Comparison of ENCODE assay signal across 16 mouse cellular contexts in genomic region chr1:24226941-24227711, GRCm38 (mm10). TPM values are rescaled to one million over a fixed set of nuclear protein-coding genes. Genes with fewer than 3 reads are reported as not detected.
A peak's percentile ranks its signal among the peaks of the same experiment; 100 is the strongest.
DNase-seq lines count a peak whose midpoint lies in the region; ATAC-seq and TF ChIP-seq lines count a peak whose summit lies in the region.
"Had no signal": no experiment of that assay in that cellular context is flagged by ENCODE, and none has a peak within 500 bp of the region (broad histone marks: within the 10 kb centered on the region; RNA-seq: fewer than 3 reads in every experiment).

No protein-coding gene starts in this region.

- peaks cover 30% of the 10 kb centered on the region for H3K4me1 ChIP-seq in limb, embryonic 12.5 days (replicated peaks)
- peaks cover 5% of the 10 kb centered on the region for H3K4me1 ChIP-seq in intestine, embryonic 15.5 days (replicated peaks)

- H3K9me3 ChIP-seq in limb, embryonic 12.5 days: no peaks in the 10 kb centered on the region
- H3K9me3 ChIP-seq in intestine, embryonic 15.5 days: no peaks in the 10 kb centered on the region
- H3K9me3 ChIP-seq: embryonic facial prominence, embryonic 13.5 days; midbrain, embryonic 15.5 days had no signal

- peak; percentile 26; the same call in 1 of the 2 replicates for ATAC-seq in cerebellum, adult (ENCODE audit: insufficient number of reproducible peaks, low FRiP score, low TSS enrichment)
- ATAC-seq in limb, embryonic 12.5 days (ENCODE audit: insufficient number of reproducible peaks, insufficient read depth, low FRiP score, low TSS enrichment, low read depth): no peak
- no peak for ATAC-seq in intestine, embryonic 15.5 days

- H3K27me3 ChIP-seq in limb, embryonic 12.5 days: no peaks in the 10 kb centered on the region
- H3K27me3 ChIP-seq in intestine, embryonic 15.5 days (replicated peaks): no peaks in the 10 kb centered on the region
- H3K27me3 ChIP-seq: embryonic facial prominence, embryonic 13.5 days; midbrain, embryonic 15.5 days had no signal

- H3K4me3 ChIP-seq in left cerebral cortex, adult 2 months: no peak overlapping the region
- no peak overlapping the region for H3K4me3 ChIP-seq in limb, embryonic 12.5 days (replicated peaks)
- no peak overlapping the region for H3K4me3 ChIP-seq in intestine, embryonic 15.5 days (replicated peaks)
- H3K4me3 ChIP-seq: embryonic facial prominence, embryonic 13.5 days; midbrain, embryonic 15.5 days had no signal

- 80% methylated on average over 6 of the region's 6 CpGs for WGBS in limb, embryonic 12.5 days
- WGBS in intestine, embryonic 15.5 days: 83% methylated on average over 6 of the region's 6 CpGs

- no peak for DNase-seq in cerebellum, postnatal 4 days (ENCODE audit: low spot score in 2 of 2)
- no peak for DNase-seq in left cerebral cortex, adult 2 months (ENCODE audit: extremely low spot score in 1 of 2, low spot score in 2 of 2)
- DNase-seq in left cerebral cortex, postnatal 4 days: no peak
- peak; percentile 87 for DNase-seq in cerebellum, adult 9-10 months
- DNase-seq in ovary, postnatal 36 days (ENCODE audit: low spot score): no peak
- DNase-seq: adrenal gland, adult 8-10 months; heart, adult 11 months; kidney, postnatal 10 days; liver; thymus, postnatal 25 days had no signal

- no peak for TF ChIP-seq CTCF in left cerebral cortex, adult 2 months (IDR thresholded peaks at IDR 0.05)

- peaks cover 46% of the 10 kb centered on the region for H3K36me3 ChIP-seq in limb, embryonic 12.5 days
- no peaks in the 10 kb centered on the region for H3K36me3 ChIP-seq in intestine, embryonic 15.5 days
- H3K36me3 ChIP-seq: embryonic facial prominence, embryonic 13.5 days; midbrain, embryonic 15.5 days had no signal

- no peak overlapping the region for H3K4me2 ChIP-seq in limb, embryonic 12.5 days
- no peak overlapping the region for H3K4me2 ChIP-seq in intestine, embryonic 15.5 days (replicated peaks)
- H3K4me2 ChIP-seq: embryonic facial prominence, embryonic 13.5 days; midbrain, embryonic 15.5 days had no signal

- peak overlapping the region; percentile 66 for H3K27ac ChIP-seq in left cerebral cortex, adult 2 months
- 0 out of 2 replicates have a peak overlapping the region, but pooled peaks have one; percentile 35 for H3K27ac ChIP-seq in limb, embryonic 12.5 days
- no peak overlapping the region for H3K27ac ChIP-seq in intestine, embryonic 15.5 days
- H3K27ac ChIP-seq: macrophage; midbrain, embryonic 15.5 days had no signal

- no peak overlapping the region for H3K9ac ChIP-seq in limb, embryonic 12.5 days (replicated peaks)
- no peak overlapping the region for H3K9ac ChIP-seq in intestine, embryonic 15.5 days
- H3K9ac ChIP-seq: embryonic facial prominence, embryonic 13.5 days; midbrain, embryonic 15.5 days had no signal

- intact Hi-C loops in left cerebral cortex, adult 2 months (cut with DNase I): loop anchor here (5.0 kb wide), 3 partner anchors 50 to 295 kb away; partner anchors contain the start of gene Col9a1
- intact Hi-C loops in left cerebral cortex, postnatal 4 days (cut with DNase I): no loop called here

RNA-seq across cellular contexts. Expression of gene Col9a1, which starts 49.7 kb away (rescaled TPM):
- total RNA-seq in left cerebral cortex, adult 2 months (2021): under 1 TPM; 0.63 to 0.79 TPM
- total RNA-seq in left cerebral cortex, postnatal 4 days (2021): 1 to 10 TPM; 2.0 to 3.0 TPM
- polyA plus RNA-seq in limb, embryonic 12.5 days (2016; fragmentation: Nextera tagmentation; extraction: Ambion mirVana): 192 and 211 TPM in 2 replicates
- 2.1 and 2.5 TPM in 2 replicates for polyA plus RNA-seq in intestine, embryonic 15.5 days (2015; fragmentation: Nextera tagmentation; extraction: Ambion mirVana)
- total RNA-seq: adrenal gland, adult 8-10 months had no signal
- polyA plus RNA-seq: macrophage had no signal
